In genomic region chr7:142019699-142020098, GRCm38 (mm10) we compare ENCODE assay signal across 12 mouse cellular contexts. TPM values are rescaled to one million over a fixed set of nuclear protein-coding genes. Genes with fewer than 3 reads are reported as not detected.
DNase-seq lines count a peak whose midpoint lies in the region; TF ChIP-seq lines count a peak whose summit lies in the region.
"Had no signal": no experiment of that assay in that cellular context is flagged by ENCODE, and none has a peak within 500 bp of the region (broad histone marks: within the 10 kb centered on the region; RNA-seq: fewer than 3 reads in every experiment).

No protein-coding gene starts in this region.

- H3K36me3 ChIP-seq in heart, adult 2 months (ENCODE audit: control insufficient read depth, insufficient read depth, low read length): no peaks in the 10 kb centered on the region; the same call in 1 of the 2 replicates

- DNase-seq in heart, adult 2 months: no peak
- DNase-seq in heart, adult 8-10 months (ENCODE audit: low spot score): no peak
- DNase-seq in retina, postnatal 1 day: peak; percentile 17
- no peak for DNase-seq in retina, embryonic 14.5 days (ENCODE audit: low spot score)
- peak; percentile 51 for DNase-seq in large intestine, adult 2 months (ENCODE audit: low read depth, low spot score)
- DNase-seq in spleen, adult 12 weeks (ENCODE audit: low spot score): no peak
- DNase-seq in frontal cortex, postnatal 36 days (ENCODE audit: low spot score in 2 of 2): no peak
- no peak for DNase-seq in ovary, postnatal 10 days (ENCODE audit: low spot score)
- DNase-seq: cerebellum, adult 11-12 months; gastrocnemius, postnatal 36 days; heart, postnatal 4 days had no signal

- H3K79me2 ChIP-seq in heart, adult 2 months (replicated peaks; ENCODE audit: control insufficient read depth, insufficient read depth, low read length): peaks cover 3% of the 10 kb centered on the region; the same call in 1 of the 2 replicates

- peak; percentile 59 for TF ChIP-seq CTCF in heart, adult 2 months (IDR thresholded peaks at IDR 0.05)

- no peak overlapping the region; the same call in 1 of the 2 replicates for H3K27ac ChIP-seq in heart, adult 2 months

- H3K27me3 ChIP-seq in heart, adult 2 months (ENCODE audit: control insufficient read depth, insufficient read depth, low read length): no peaks in the 10 kb centered on the region

- 61% methylated on average over 2 of the region's 2 CpGs for WGBS in heart, adult 2 months
- WGBS in large intestine, adult 2 months: 28% methylated on average over 2 of the region's 2 CpGs

- no peak for TF ChIP-seq EP300 in heart, adult 2 months (IDR thresholded peaks at IDR 0.05; ENCODE audit: insufficient read depth, low read depth, low read length)

- no peak for TF ChIP-seq POLR2A in heart, adult 2 months (IDR thresholded peaks at IDR 0.05; ENCODE audit: insufficient read depth, low read depth, low read length)

- H3K4me1 ChIP-seq in heart, adult 2 months (ENCODE audit: control insufficient read depth, insufficient read depth, low read length): peaks cover 14% of the 10 kb centered on the region

- intact Hi-C loops in heart, adult 2 months (cut with DNase I): no loop called here

- H3K4me3 ChIP-seq in heart, adult 2 months: no peak overlapping the region
- H3K4me3 ChIP-seq: myocyte had no signal

- no peak overlapping the region for H3K9ac ChIP-seq in heart, adult 2 months (ENCODE audit: low read depth, low read length)

RNA-seq across cellular contexts. Expression of gene Mob2, which starts 41.2 kb away (rescaled TPM):
- total RNA-seq in heart, adult 2 months (2021): 10 to 100 TPM; 41.9 to 44.5 TPM
- 44.8 and 58.9 TPM in 2 replicates for polyA plus RNA-seq in heart, adult 2 months (2012; rRNA removed)
- 10 to 100 TPM; 45.2 to 53.5 (median 46.9) TPM for total RNA-seq in heart, adult 8-10 months (2022)
- polyA plus RNA-seq in large intestine, adult 2 months (2012; rRNA removed): 52.5 and 62.4 TPM in 2 replicates

Comparison
In these comparisons a context has a peak if more than half of its experiments do, and no peak if none do; other contexts are left out.
1. DNase-seq: peak in retina, postnatal 1 day (single experiment) and large intestine, adult 2 months (single experiment); none in heart, adult 2 months (0 of 2), heart, adult 8-10 months (single experiment), retina, embryonic 14.5 days (single experiment), spleen, adult 12 weeks (single experiment), frontal cortex, postnatal 36 days (0 of 2) and ovary, postnatal 10 days (single experiment).